Mouse (Mus musculus): ENCODE data around the gene Gm6525. TPM values are rescaled to one million over a fixed set of nuclear protein-coding genes. Genes with fewer than 3 reads are reported as not detected.

Gene Gm6525
- total and polyA plus RNA-seq, 3 experiments = 0.17 to 0.71 (median 0.31) TPM

DNA sequence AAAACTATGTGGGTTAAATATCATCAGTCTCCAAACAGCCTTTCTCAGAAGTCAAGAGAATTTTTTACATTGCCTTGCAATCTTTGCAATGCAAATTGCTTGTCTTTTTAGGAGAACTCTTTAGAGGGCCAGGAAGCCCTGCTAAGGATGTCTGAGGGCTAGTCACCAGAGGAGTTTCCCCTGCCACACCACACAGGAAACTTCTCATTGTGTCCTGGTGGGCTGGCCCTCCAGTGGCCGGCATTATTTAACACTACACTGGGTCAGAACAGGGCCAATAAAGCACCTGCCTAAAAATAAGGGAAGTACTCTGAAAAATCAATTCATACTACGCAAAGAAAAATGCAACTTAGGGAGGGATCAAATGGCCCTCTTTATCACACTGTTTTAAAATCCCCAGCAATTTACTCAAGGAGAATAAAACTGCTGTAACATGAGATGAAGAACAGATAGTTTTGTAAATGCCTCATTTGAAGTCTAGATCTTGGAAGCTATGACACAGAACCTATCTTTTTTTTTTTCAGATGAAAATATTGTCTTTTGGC is 45.3 kb downstream of the Gm6525 start:
- dilution Hi-C loops (cut with MboI; ENCODE audit: extremely low pct_ligation_motif_present, extremely low pct_unique_long_range_greater_than_20kb, low sequenced_read_pairs) = no loop called here
- peaks cover 6 to 34% of the 10 kb centered on the region in 2 experiments for H3K4me1 ChIP-seq (ENCODE audit: control insufficient read depth in 1 of 2, insufficient read depth in 2 of 2)
- peak overlapping the region; percentile 92 for H3K4me2 ChIP-seq (ENCODE audit: insufficient read depth, low read depth, poor library complexity, severe bottlenecking)
- H3K4me3 ChIP-seq (replicated peaks in 1 of 3; ENCODE audit: low read depth in 2 of 3, low read length in 2 of 3, poor library complexity in 1 of 3) = peak overlapping the region in 2 of 3 experiments; percentile 47 to 60
- peak; percentile 81 for DNase-seq (ENCODE audit: extremely low read depth)
- H3K9me3 ChIP-seq (replicated peaks; ENCODE audit: low read length) = no peaks in the 10 kb centered on the region
- H3K79me2 ChIP-seq (replicated peaks; ENCODE audit: control insufficient read depth, extremely low read depth, insufficient read depth, poor library complexity, severe bottlenecking) = no peaks in the 10 kb centered on the region
- H3K27me3 ChIP-seq (replicated peaks) = no peaks in the 10 kb centered on the region
- 0 out of 2 replicates have a peak, but pooled peaks have one; percentile 3 for TF ChIP-seq MAZ (IDR thresholded peaks at IDR 0.05; ENCODE audit: low read depth, low read length)
- TF ChIP-seq SIN3A (IDR thresholded peaks at IDR 0.05; ENCODE audit: low read length) = no peak; the same call in 1 of the 2 replicates
- TF ChIP-seq RAD21 (IDR thresholded peaks at IDR 0.05; ENCODE audit: low read depth, low read length) = peak; percentile 8
- TF ChIP-seq BHLHE40 (IDR thresholded peaks at IDR 0.05; ENCODE audit: low read depth, low read length) = peak; percentile 70
- TF ChIP-seq EP300 (IDR thresholded peaks at IDR 0.05; ENCODE audit: low read length) = no peak
- no peak for TF ChIP-seq NELFE (IDR thresholded peaks at IDR 0.05; ENCODE audit: low read depth, low read length)
- TF ChIP-seq MXI1 (IDR thresholded peaks at IDR 0.05; ENCODE audit: low read depth, low read length) = 0 out of 2 replicates have a peak, but pooled peaks have one; percentile 30
- TF ChIP-seq POLR2A (IDR thresholded peaks at IDR 0.05; ENCODE audit: low read depth, low read length) = 0 out of 2 replicates have a peak, but pooled peaks have one; percentile 34
- no peak for TF ChIP-seq PAX5 (IDR thresholded peaks at IDR 0.05; ENCODE audit: low read length)
- peak; percentile 57; the same call in 1 of the 2 replicates for TF ChIP-seq TBP (conservative IDR thresholded peaks at IDR 0.05; ENCODE audit: low read depth, low read length)
- TF ChIP-seq ETS1 (conservative IDR thresholded peaks at IDR 0.05; ENCODE audit: low read depth, low read length) = peak; percentile 69
- TF ChIP-seq ELF1 (IDR thresholded peaks at IDR 0.05; ENCODE audit: low read depth, low read length) = peak; percentile 39; the same call in 1 of the 2 replicates
- no peak; the same call in 1 of the 2 replicates for TF ChIP-seq MEF2A (IDR thresholded peaks at IDR 0.05; ENCODE audit: borderline replicate concordance, low read depth, low read length)
- no peak for TF ChIP-seq E2F4 (IDR thresholded peaks at IDR 0.05; ENCODE audit: insufficient replicate concordance, low read depth, low read length)
- TF ChIP-seq SMC3 (IDR thresholded peaks at IDR 0.05; ENCODE audit: low read depth, low read length) = no peak; the same call in 1 of the 2 replicates
- TF ChIP-seq CTCF (conservative IDR thresholded peaks at IDR 0.05 in 1 of 2, IDR thresholded peaks at IDR 0.05 in 1 of 2; ENCODE audit: low read depth in 2 of 2, low read length in 2 of 2) = peak in 1 of 2 experiments; percentile 50; a peak in 2 of 4 replicates
- TF ChIP-seq CHD2 (IDR thresholded peaks at IDR 0.05; ENCODE audit: low read length) = no peak
- no peak overlapping the region; the same call in 1 of the 2 replicates for H3K27ac ChIP-seq (ENCODE audit: insufficient read depth, low read depth)
- peaks cover 0 to 2% of the 10 kb centered on the region in 2 experiments for H3K36me3 ChIP-seq (replicated peaks in 1 of 2; ENCODE audit: control insufficient read depth in 1 of 2, insufficient read depth in 1 of 2, low read length in 1 of 2)
- H3K9ac ChIP-seq (ENCODE audit: insufficient read depth, low read depth) = peak overlapping the region; percentile 76
- in situ Hi-C loops (cut with MboI; ENCODE audit: low pct_ligation_motif_present, low pct_unique_long_range_greater_than_20kb, low sequenced_read_pairs) = loop anchor here (5.0 kb wide), 1 partner anchor 37 kb away; no protein-coding TSS in a partner anchor

- Histone ChIP-seq H3K9ac (ENCODE audit: insufficient read depth, low read depth) (peak overlapping the region; percentile 76), H3K27me3 (replicated peaks) (no peaks in the 10 kb centered on the region)
These were observed 45.9 kb downstream of the Gm6525 start for GRCm38 (mm10) chr3:84219720-84220273.

More at GRCm38 (mm10) chr3:84219720-84220273, 45.9 kb downstream of the Gm6525 start:
- in situ Hi-C loops (cut with MboI; ENCODE audit: low pct_ligation_motif_present, low pct_unique_long_range_greater_than_20kb, low sequenced_read_pairs) = loop anchor here (5.0 kb wide), 1 partner anchor 37 kb away; no protein-coding TSS in a partner anchor
- dilution Hi-C loops (cut with MboI; ENCODE audit: extremely low pct_ligation_motif_present, extremely low pct_unique_long_range_greater_than_20kb, low sequenced_read_pairs) = no loop called here
- Histone ChIP-seq H3K36me3 (replicated peaks in 1 of 2; ENCODE audit: control insufficient read depth in 1 of 2, insufficient read depth in 1 of 2, low read length in 1 of 2) (peaks cover 0 to 2% of the 10 kb centered on the region in 2 experiments), H3K9me3 (replicated peaks; ENCODE audit: low read length) (no peaks in the 10 kb centered on the region), H3K27ac (ENCODE audit: insufficient read depth, low read depth) (peak overlapping the region; percentile 94), H3K79me2 (replicated peaks; ENCODE audit: control insufficient read depth, extremely low read depth, insufficient read depth, poor library complexity, severe bottlenecking) (no peaks in the 10 kb centered on the region), H3K4me2 (ENCODE audit: insufficient read depth, low read depth, poor library complexity, severe bottlenecking) (peak overlapping the region; percentile 92), H3K4me1 (ENCODE audit: control insufficient read depth in 1 of 2, insufficient read depth in 2 of 2) (peaks cover 6 to 32% of the 10 kb centered on the region in 2 experiments), H3K4me3 (replicated peaks in 1 of 3; ENCODE audit: low read depth in 2 of 3, low read length in 2 of 3, poor library complexity in 1 of 3) (peak overlapping the region; percentile 47 to 80 (median 60))
- TF ChIP-seq NELFE (IDR thresholded peaks at IDR 0.05; ENCODE audit: low read depth, low read length) (no peak; the same call in 1 of the 2 replicates), CHD1 (IDR thresholded peaks at IDR 0.05; ENCODE audit: low read depth, low read length) (0 out of 2 replicates have a peak, but pooled peaks have one; percentile 53), MEF2A (IDR thresholded peaks at IDR 0.05; ENCODE audit: borderline replicate concordance, low read depth, low read length) (peak; percentile 12; the same call in 1 of the 2 replicates), CHD2 (IDR thresholded peaks at IDR 0.05; ENCODE audit: low read length) (peak; percentile 52; the same call in 1 of the 2 replicates), ZNF384 (IDR thresholded peaks at IDR 0.05; ENCODE audit: low read depth, low read length) (peak; percentile 94), GABPA (IDR thresholded peaks at IDR 0.05; ENCODE audit: insufficient replicate concordance, low read depth, low read length) (no peak), MAZ (IDR thresholded peaks at IDR 0.05; ENCODE audit: low read depth, low read length) (peak; percentile 14; the same call in 1 of the 2 replicates), MAX (IDR thresholded peaks at IDR 0.05; ENCODE audit: low read length) (peak; percentile 44; the same call in 1 of the 2 replicates), ELF1 (IDR thresholded peaks at IDR 0.05; ENCODE audit: low read depth, low read length) (0 out of 2 replicates have a peak, but pooled peaks have one; percentile 29), SIN3A (IDR thresholded peaks at IDR 0.05; ENCODE audit: low read length) (peak; percentile 62; the same call in 1 of the 2 replicates), HCFC1 (IDR thresholded peaks at IDR 0.05; ENCODE audit: low read depth, low read length) (peak; percentile 9; the same call in 1 of the 2 replicates), JUND (conservative IDR thresholded peaks at IDR 0.05; ENCODE audit: low read depth, low read length) (peak; percentile 42; the same call in 1 of the 2 replicates), IRF4 (IDR thresholded peaks at IDR 0.05; ENCODE audit: low read depth, low read length) (0 out of 2 replicates have a peak, but pooled peaks have one; percentile 11), ZKSCAN1 (IDR thresholded peaks at IDR 0.05; ENCODE audit: borderline replicate concordance, low read depth, low read length) (no peak)
- peak; percentile 67 for DNase-seq (ENCODE audit: extremely low read depth)
